Mouse (Mus musculus) cortical plate, adult 2 months (tissue): Measurements from ENCODE around the gene Ihh.

Experiments used
- CTCF ChIP-seq: fragments of 200-500 bp; IDR thresholded peaks from 2 replicates; pipeline ENCODE4 v1.5.1; 2011; ENCODE audit warnings: mild to moderate bottlenecking, control low read depth, low read length; ENCODE audit not compliant: insufficient read depth; ENCODE audit errors: extremely low read depth
- POLR2A ChIP-seq: fragments of 200-500 bp; IDR thresholded peaks from 2 replicates; pipeline ENCODE4 v1.6.1; 2011; ENCODE audit warnings: mild to moderate bottlenecking, low read length, control low read depth; ENCODE audit not compliant: insufficient read depth; ENCODE audit errors: extremely low read depth

GRCm38 (mm10) chr1:74936221-74936830 is 15.1 kb downstream of the Ihh start:
- TF ChIP-seq POLR2A (no peak), CTCF (no peak)
